Mouse (Mus musculus): ENCODE measurements at regions not wholly inside any gene's neighbourhood (a gene's known extent, or its start where the extent isn't known, plus 50 kb on each side); places are given as distances from the start of the nearest gene placed in this dataset.

DNA sequence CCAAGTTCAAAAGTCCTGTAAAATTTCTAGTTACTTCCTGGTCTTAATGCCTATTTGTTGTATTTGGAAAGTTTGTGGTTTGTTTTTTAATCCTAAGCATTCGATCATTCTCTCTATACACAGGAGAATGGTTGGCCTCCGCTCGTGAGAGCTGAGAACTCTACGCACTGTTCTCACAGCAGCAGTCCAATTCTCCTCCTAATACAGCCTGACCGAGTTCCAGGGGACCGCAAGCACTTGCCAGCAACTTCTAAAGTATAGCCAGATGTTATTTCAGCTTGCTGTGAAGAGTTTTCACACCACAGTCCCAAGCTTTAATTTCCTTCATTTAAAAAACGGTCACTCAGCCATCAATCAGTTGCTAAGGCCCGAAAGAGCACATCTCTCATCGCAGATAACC is 329.3 kb upstream of the Hsf2 start:
- Histone ChIP-seq H3K4me1 (ENCODE audit: control insufficient read depth in 2 of 2, insufficient read depth in 2 of 2, low read length in 2 of 2, poor library complexity in 1 of 2) (no peaks in the 10 kb centered on the region), H3K36me3 (ENCODE audit: control insufficient read depth, insufficient read depth, low read length, poor library complexity, severe bottlenecking) (no peaks in the 10 kb centered on the region), H3K9ac (ENCODE audit: insufficient read depth, low read depth, low read length, poor library complexity, severe bottlenecking) (no peak overlapping the region), H3K27ac (ENCODE audit: insufficient read depth, low read depth, low read length, poor library complexity, severe bottlenecking) (no peak overlapping the region), H3K4me3 (ENCODE audit: insufficient read depth in 1 of 2, low read depth in 1 of 2, low read length in 2 of 2, poor library complexity in 1 of 2, severe bottlenecking in 1 of 2) (no peak overlapping the region), H3K9me3 (ENCODE audit: control insufficient read depth, insufficient read depth, low read depth, low read length) (no peaks in the 10 kb centered on the region)
- no peak for DNase-seq (ENCODE audit: low read depth, low spot score)
- in situ Hi-C loops (cut with MboI; ENCODE audit: low sequenced_read_pairs in 2 of 2, unreplicated experiment in 2 of 2): no loop called here
- TF ChIP-seq HCFC1 (IDR thresholded peaks at IDR 0.05; ENCODE audit: borderline replicate concordance, insufficient read depth, low read length) (no peak), ZNF384 (IDR thresholded peaks at IDR 0.05; ENCODE audit: low read depth, low read length) (no peak), MAFK (IDR thresholded peaks at IDR 0.05; ENCODE audit: insufficient read depth, low read depth, low read length) (no peak), CHD2 (IDR thresholded peaks at IDR 0.05; ENCODE audit: low read depth, low read length) (no peak), ZC3H11A (IDR thresholded peaks at IDR 0.05; ENCODE audit: borderline replicate concordance, low read depth, low read length) (no peak)

DNA sequence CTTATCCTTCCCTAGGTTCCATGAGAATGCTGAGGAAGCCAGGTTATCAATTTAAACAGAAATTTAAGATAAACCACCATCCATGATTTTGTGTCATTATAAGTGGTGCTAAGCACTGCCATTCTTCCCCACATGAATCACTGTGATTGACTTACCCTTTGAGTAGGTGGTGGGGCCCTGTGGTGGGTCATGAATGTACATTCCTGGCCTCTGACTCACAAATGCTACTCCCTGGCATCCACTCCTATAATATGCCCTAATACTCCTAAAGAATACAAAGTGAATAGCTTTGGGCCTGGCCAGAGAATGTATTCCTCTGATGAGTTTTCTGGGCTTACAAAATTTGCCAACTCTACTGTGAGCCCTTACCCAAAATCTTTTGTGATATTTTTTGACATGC is 325.6 kb upstream of the Hsf2 start:
- in situ Hi-C loops (cut with MboI; ENCODE audit: low sequenced_read_pairs in 2 of 2, unreplicated experiment in 2 of 2): no loop called here
- DNase-seq (ENCODE audit: low read depth, low spot score): no peak

DNA sequence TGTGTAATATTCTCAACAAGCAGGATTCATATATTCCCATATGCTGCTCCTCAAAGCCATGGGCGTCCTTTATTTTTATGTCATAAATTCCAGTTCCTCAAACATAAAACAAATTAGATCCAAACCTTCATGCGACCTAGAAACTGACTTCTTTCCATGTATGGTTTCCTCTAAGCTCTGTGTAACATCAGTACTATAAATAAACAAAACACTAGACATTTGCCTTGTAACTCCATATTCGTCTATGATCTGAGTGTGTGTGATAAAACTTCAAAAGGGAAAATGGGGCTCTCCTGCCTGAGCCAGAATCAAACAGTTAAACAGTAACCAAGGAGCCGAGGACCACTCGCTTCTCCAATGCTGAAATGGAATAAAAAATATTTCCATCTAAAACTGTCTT is 322.8 kb upstream of the Hsf2 start:
- Histone ChIP-seq H3K4me1 (ENCODE audit: control insufficient read depth in 2 of 2, insufficient read depth in 2 of 2, low read length in 2 of 2, poor library complexity in 1 of 2) (no peaks in the 10 kb centered on the region), H3K9me3 (ENCODE audit: control insufficient read depth, insufficient read depth, low read depth, low read length) (no peaks in the 10 kb centered on the region)
- in situ Hi-C loops (cut with MboI; ENCODE audit: low sequenced_read_pairs in 2 of 2, unreplicated experiment in 2 of 2): no loop called here

More for the DNA sequence above, 325.6 kb upstream of the Hsf2 start:
- no peak for TF ChIP-seq ZC3H11A (IDR thresholded peaks at IDR 0.05; ENCODE audit: borderline replicate concordance, low read depth, low read length)
- TF ChIP-seq ZNF384 (IDR thresholded peaks at IDR 0.05; ENCODE audit: low read depth, low read length): no peak
- TF ChIP-seq HCFC1 (IDR thresholded peaks at IDR 0.05; ENCODE audit: borderline replicate concordance, insufficient read depth, low read length): no peak
- Histone ChIP-seq H3K4me1 (ENCODE audit: control insufficient read depth in 2 of 2, insufficient read depth in 2 of 2, low read length in 2 of 2, poor library complexity in 1 of 2) (no peaks in the 10 kb centered on the region), H3K9me3 (ENCODE audit: control insufficient read depth, insufficient read depth, low read depth, low read length) (no peaks in the 10 kb centered on the region), H3K9ac (ENCODE audit: insufficient read depth, low read depth, low read length, poor library complexity, severe bottlenecking) (no peak overlapping the region), H3K27ac (ENCODE audit: insufficient read depth, low read depth, low read length, poor library complexity, severe bottlenecking) (no peak overlapping the region), H3K4me3 (ENCODE audit: insufficient read depth in 1 of 2, low read depth in 1 of 2, low read length in 2 of 2, poor library complexity in 1 of 2, severe bottlenecking in 1 of 2) (no peak overlapping the region), H3K36me3 (ENCODE audit: control insufficient read depth, insufficient read depth, low read length, poor library complexity, severe bottlenecking) (no peaks in the 10 kb centered on the region)

DNA sequence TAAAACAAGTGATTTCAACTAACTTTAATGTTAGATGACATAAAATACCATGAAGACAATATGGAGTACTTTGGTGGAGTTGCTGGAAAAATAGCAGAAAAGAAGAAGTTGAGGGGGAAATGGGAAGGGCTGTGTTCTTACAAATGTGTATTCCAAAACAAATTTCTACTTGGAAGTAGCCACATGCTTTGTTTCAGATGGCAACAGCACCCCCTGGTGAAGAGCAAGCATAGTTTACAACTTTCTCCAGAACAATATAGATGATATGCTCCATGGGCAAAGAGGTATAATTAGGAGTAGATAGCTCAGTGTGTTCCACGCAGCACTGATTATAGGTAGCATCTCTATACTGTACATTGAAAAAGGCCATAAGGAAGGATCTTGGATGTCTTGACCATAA is 302.6 kb upstream of the Hsf2 start:
- H3K4me3 ChIP-seq (ENCODE audit: insufficient read depth in 1 of 2, low read depth in 1 of 2, low read length in 2 of 2, poor library complexity in 1 of 2, severe bottlenecking in 1 of 2): no peak overlapping the region
- H3K36me3 ChIP-seq (ENCODE audit: control insufficient read depth, insufficient read depth, low read length, poor library complexity, severe bottlenecking): no peaks in the 10 kb centered on the region
- no peak overlapping the region for H3K27ac ChIP-seq (ENCODE audit: insufficient read depth, low read depth, low read length, poor library complexity, severe bottlenecking)
- no peak overlapping the region for H3K9ac ChIP-seq (ENCODE audit: insufficient read depth, low read depth, low read length, poor library complexity, severe bottlenecking)
- H3K9me3 ChIP-seq (ENCODE audit: control insufficient read depth, insufficient read depth, low read depth, low read length): no peaks in the 10 kb centered on the region
- no peak for TF ChIP-seq ZC3H11A (IDR thresholded peaks at IDR 0.05; ENCODE audit: borderline replicate concordance, low read depth, low read length)
- TF ChIP-seq ZNF384 (IDR thresholded peaks at IDR 0.05; ENCODE audit: low read depth, low read length): no peak
- no peak for TF ChIP-seq CHD2 (IDR thresholded peaks at IDR 0.05; ENCODE audit: low read depth, low read length)
- TF ChIP-seq MAFK (IDR thresholded peaks at IDR 0.05; ENCODE audit: insufficient read depth, low read depth, low read length): no peak
- TF ChIP-seq HCFC1 (IDR thresholded peaks at IDR 0.05; ENCODE audit: borderline replicate concordance, insufficient read depth, low read length): no peak
- in situ Hi-C loops (cut with MboI; ENCODE audit: low sequenced_read_pairs in 2 of 2, unreplicated experiment in 2 of 2): no loop called here
- H3K4me1 ChIP-seq (ENCODE audit: control insufficient read depth in 2 of 2, insufficient read depth in 2 of 2, low read length in 2 of 2, poor library complexity in 1 of 2): no peaks in the 10 kb centered on the region
- peak; percentile 12 for DNase-seq (ENCODE audit: low read depth, low spot score)

More for the DNA sequence above, 322.8 kb upstream of the Hsf2 start:
- TF ChIP-seq ZC3H11A (IDR thresholded peaks at IDR 0.05; ENCODE audit: borderline replicate concordance, low read depth, low read length): no peak
- TF ChIP-seq MAFK (IDR thresholded peaks at IDR 0.05; ENCODE audit: insufficient read depth, low read depth, low read length): no peak
- TF ChIP-seq HCFC1 (IDR thresholded peaks at IDR 0.05; ENCODE audit: borderline replicate concordance, insufficient read depth, low read length): no peak
- TF ChIP-seq ZNF384 (IDR thresholded peaks at IDR 0.05; ENCODE audit: low read depth, low read length): no peak
- TF ChIP-seq CHD2 (IDR thresholded peaks at IDR 0.05; ENCODE audit: low read depth, low read length): no peak
- Histone ChIP-seq H3K9ac (ENCODE audit: insufficient read depth, low read depth, low read length, poor library complexity, severe bottlenecking) (no peak overlapping the region), H3K4me3 (ENCODE audit: insufficient read depth in 1 of 2, low read depth in 1 of 2, low read length in 2 of 2, poor library complexity in 1 of 2, severe bottlenecking in 1 of 2) (no peak overlapping the region), H3K27ac (ENCODE audit: insufficient read depth, low read depth, low read length, poor library complexity, severe bottlenecking) (no peak overlapping the region), H3K36me3 (ENCODE audit: control insufficient read depth, insufficient read depth, low read length, poor library complexity, severe bottlenecking) (no peaks in the 10 kb centered on the region)
- no peak for DNase-seq (ENCODE audit: low read depth, low spot score)

DNA sequence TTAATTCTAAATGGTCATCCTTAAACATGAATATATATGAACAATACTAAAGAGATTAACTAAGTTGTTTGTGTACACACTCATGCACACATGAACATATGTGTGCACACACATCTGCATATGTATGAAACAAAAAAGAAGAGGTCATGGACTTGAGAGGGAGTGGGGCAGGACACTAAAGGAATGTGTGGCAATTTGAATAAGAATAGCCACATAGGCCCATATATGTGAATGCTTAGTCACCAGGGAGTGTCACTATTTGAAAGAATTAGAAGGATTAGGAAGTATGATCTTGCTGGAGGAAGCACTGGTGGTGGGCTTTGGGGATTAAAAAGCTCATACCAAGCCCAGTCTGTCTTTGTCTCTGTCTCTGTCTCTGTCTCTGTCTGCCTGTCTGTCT is 275.5 kb upstream of the Hsf2 start:
- DNase-seq (ENCODE audit: low read depth, low spot score): no peak
- Histone ChIP-seq H3K36me3 (ENCODE audit: control insufficient read depth, insufficient read depth, low read length, poor library complexity, severe bottlenecking) (no peaks in the 10 kb centered on the region), H3K4me1 (ENCODE audit: control insufficient read depth in 2 of 2, insufficient read depth in 2 of 2, low read length in 2 of 2, poor library complexity in 1 of 2) (no peaks in the 10 kb centered on the region), H3K9ac (ENCODE audit: insufficient read depth, low read depth, low read length, poor library complexity, severe bottlenecking) (no peak overlapping the region), H3K9me3 (ENCODE audit: control insufficient read depth, insufficient read depth, low read depth, low read length) (no peaks in the 10 kb centered on the region), H3K4me3 (ENCODE audit: insufficient read depth in 1 of 2, low read depth in 1 of 2, low read length in 2 of 2, poor library complexity in 1 of 2, severe bottlenecking in 1 of 2) (no peak overlapping the region), H3K27ac (ENCODE audit: insufficient read depth, low read depth, low read length, poor library complexity, severe bottlenecking) (no peak overlapping the region)
- TF ChIP-seq MAFK (IDR thresholded peaks at IDR 0.05; ENCODE audit: insufficient read depth, low read depth, low read length): peak; percentile 38; the same call in 1 of the 2 replicates
- TF ChIP-seq ZC3H11A (IDR thresholded peaks at IDR 0.05; ENCODE audit: borderline replicate concordance, low read depth, low read length): no peak
- no peak for TF ChIP-seq HCFC1 (IDR thresholded peaks at IDR 0.05; ENCODE audit: borderline replicate concordance, insufficient read depth, low read length)
- in situ Hi-C loops (cut with MboI; ENCODE audit: low sequenced_read_pairs in 2 of 2, unreplicated experiment in 2 of 2): no loop called here
